In genomic region chr3:104960026-104961000, GRCm38 (mm10) we compare ENCODE assay signal across 10 mouse cellular contexts. TPM values are rescaled to one million over a fixed set of nuclear protein-coding genes. Genes with fewer than 3 reads are reported as not detected.
DNase-seq lines count a peak whose midpoint lies in the region; ATAC-seq and TF ChIP-seq lines count a peak whose summit lies in the region.
"Had no signal": no experiment of that assay in that cellular context is flagged by ENCODE, and none has a peak within 500 bp of the region (broad histone marks: within the 10 kb centered on the region; RNA-seq: fewer than 3 reads in every experiment).

No protein-coding gene starts in this region.

- no peak for TF ChIP-seq CTCF in layer of hippocampus, adult 2 months (conservative IDR thresholded peaks at IDR 0.05)

- peaks cover 37% of the 10 kb centered on the region for H3K4me1 ChIP-seq in kidney, embryonic 15.5 days
- peaks cover 33% of the 10 kb centered on the region for H3K4me1 ChIP-seq in embryonic facial prominence, embryonic 14.5 days (ENCODE audit: control insufficient read depth, insufficient read depth, low read length)
- H3K4me1 ChIP-seq in intestine, embryonic 14.5 days (replicated peaks; ENCODE audit: control insufficient read depth, insufficient read depth, low read length): peaks cover 19% of the 10 kb centered on the region
- H3K4me1 ChIP-seq in midbrain, embryonic 15.5 days: peaks cover 32% of the 10 kb centered on the region

- WGBS in kidney, embryonic 15.5 days: 14% methylated on average over 19 of the region's 19 CpGs
- WGBS in embryonic facial prominence, embryonic 14.5 days: 11% methylated on average over 19 of the region's 19 CpGs
- WGBS in intestine, embryonic 14.5 days: 19% methylated on average over 19 of the region's 19 CpGs
- 5% methylated on average over 19 of the region's 19 CpGs for WGBS in midbrain, embryonic 15.5 days

- ATAC-seq in kidney, embryonic 15.5 days (replicated peaks; ENCODE audit: low FRiP score): no peak
- no peak for ATAC-seq in embryonic facial prominence, embryonic 14.5 days (ENCODE audit: low read depth)
- ATAC-seq in intestine, embryonic 14.5 days (replicated peaks; ENCODE audit: low FRiP score, low TSS enrichment, low read depth): no peak
- ATAC-seq in midbrain, embryonic 15.5 days (replicated peaks): no peak
- ATAC-seq: inflammation-experienced regulatory T-cells, adult 6 months had no signal

- peak overlapping the region; percentile 51; the same call in 1 of the 2 replicates for H3K4me3 ChIP-seq in kidney, embryonic 15.5 days (replicated peaks)
- H3K4me3 ChIP-seq in embryonic facial prominence, embryonic 14.5 days (ENCODE audit: low read depth, low read length): peak overlapping the region; percentile 58
- H3K4me3 ChIP-seq in intestine, embryonic 14.5 days (ENCODE audit: low read depth, low read length): peak overlapping the region; percentile 51
- peak overlapping the region; percentile 53; the same call in 1 of the 2 replicates for H3K4me3 ChIP-seq in midbrain, embryonic 15.5 days
- no peak overlapping the region for H3K4me3 ChIP-seq in layer of hippocampus, adult 2 months

- no peak overlapping the region for H3K4me2 ChIP-seq in kidney, embryonic 15.5 days
- peak overlapping the region; percentile 79 for H3K4me2 ChIP-seq in embryonic facial prominence, embryonic 14.5 days (ENCODE audit: low read depth, low read length)
- peak overlapping the region; percentile 74 for H3K4me2 ChIP-seq in intestine, embryonic 14.5 days (ENCODE audit: low read length)
- H3K4me2 ChIP-seq in midbrain, embryonic 15.5 days: peak overlapping the region; percentile 75; the same call in 1 of the 2 replicates

- H3K9me3 ChIP-seq in kidney, embryonic 15.5 days (replicated peaks): no peaks in the 10 kb centered on the region
- no peaks in the 10 kb centered on the region for H3K9me3 ChIP-seq in embryonic facial prominence, embryonic 14.5 days (ENCODE audit: control insufficient read depth, low read length)
- H3K9me3 ChIP-seq in intestine, embryonic 14.5 days (ENCODE audit: control insufficient read depth, low read length): no peaks in the 10 kb centered on the region
- H3K9me3 ChIP-seq in midbrain, embryonic 15.5 days: no peaks in the 10 kb centered on the region

- DNase-seq in kidney, postnatal 36 days: no peak
- DNase-seq in embryonic facial prominence, embryonic 14.5 days (ENCODE audit: low spot score): no peak
- DNase-seq in intestine, embryonic 14.5 days (ENCODE audit: low spot score): no peak
- DNase-seq in embryo, embryonic 9.5 days (ENCODE audit: extremely low spot score): no peak
- DNase-seq in layer of hippocampus, adult 2 months (ENCODE audit: low spot score in 2 of 2): no peak
- no peak for DNase-seq in urinary bladder, adult 2 months (ENCODE audit: low spot score)
- DNase-seq: cerebellum, adult 9-10 months had no signal

- H3K36me3 ChIP-seq in kidney, embryonic 15.5 days: peaks cover under 1% of the 10 kb centered on the region; the same call in 1 of the 2 replicates
- no peaks in the 10 kb centered on the region for H3K36me3 ChIP-seq in embryonic facial prominence, embryonic 14.5 days (ENCODE audit: control insufficient read depth, insufficient read depth, low read length)
- no peaks in the 10 kb centered on the region for H3K36me3 ChIP-seq in intestine, embryonic 14.5 days (ENCODE audit: control insufficient read depth, insufficient read depth, low read length)
- no peaks in the 10 kb centered on the region for H3K36me3 ChIP-seq in midbrain, embryonic 15.5 days (replicated peaks)

- H3K27me3 ChIP-seq in kidney, embryonic 15.5 days: peaks cover 79% of the 10 kb centered on the region
- peaks cover 44% of the 10 kb centered on the region for H3K27me3 ChIP-seq in embryonic facial prominence, embryonic 14.5 days (replicated peaks; ENCODE audit: control insufficient read depth, insufficient read depth, low read length)
- H3K27me3 ChIP-seq in intestine, embryonic 14.5 days (replicated peaks; ENCODE audit: control insufficient read depth, insufficient read depth, low read length): peaks cover 37% of the 10 kb centered on the region
- H3K27me3 ChIP-seq in midbrain, embryonic 15.5 days (replicated peaks): peaks cover 63% of the 10 kb centered on the region

- H3K27ac ChIP-seq in kidney, embryonic 15.5 days: no peak overlapping the region
- H3K27ac ChIP-seq in embryonic facial prominence, embryonic 14.5 days (replicated peaks; ENCODE audit: low read depth, low read length): no peak overlapping the region
- H3K27ac ChIP-seq in intestine, embryonic 14.5 days (ENCODE audit: low read depth): no peak overlapping the region
- H3K27ac ChIP-seq in midbrain, embryonic 15.5 days: no peak overlapping the region
- H3K27ac ChIP-seq in layer of hippocampus, adult 2 months: no peak overlapping the region

- H3K9ac ChIP-seq in kidney, embryonic 15.5 days: no peak overlapping the region
- 0 out of 2 replicates have a peak overlapping the region, but pooled peaks have one; percentile 60 for H3K9ac ChIP-seq in embryonic facial prominence, embryonic 14.5 days (ENCODE audit: low read depth, low read length)
- H3K9ac ChIP-seq in intestine, embryonic 14.5 days (ENCODE audit: low read length): 0 out of 2 replicates have a peak overlapping the region, but pooled peaks have one; percentile 10
- H3K9ac ChIP-seq in midbrain, embryonic 15.5 days: no peak overlapping the region

RNA-seq across cellular contexts. Expression of gene Wnt2b, which starts 1.4 kb away (rescaled TPM):
- 0.36 and 1.1 TPM in 2 replicates for polyA plus RNA-seq in kidney, embryonic 15.5 days (2015; fragmentation: Nextera tagmentation; extraction: Ambion mirVana)
- 1.3 and 1.4 TPM in 2 replicates for polyA plus RNA-seq in embryonic facial prominence, embryonic 14.5 days (2014; fragmentation: Nextera tagmentation; extraction: Ambion mirVana)
- 1.9 and 2.8 TPM in 2 replicates for polyA plus RNA-seq in intestine, embryonic 14.5 days (2014; fragmentation: Nextera tagmentation; extraction: Ambion mirVana)
- 0.86 and 1.2 TPM in 2 replicates for polyA plus RNA-seq in midbrain, embryonic 15.5 days (2015; fragmentation: Nextera tagmentation; extraction: Ambion mirVana)
- total RNA-seq in layer of hippocampus, adult 2 months (2021): under 1 TPM; 0.41 to 0.47 TPM
- 14.3 and 19.6 TPM in 2 replicates for polyA plus RNA-seq in urinary bladder, adult 2 months (2012; rRNA removed)

Comparison
In these comparisons a context has a peak if more than half of its experiments do, and no peak if none do; other contexts are left out.
1. H3K9ac ChIP-seq: peak in embryonic facial prominence, embryonic 14.5 days (single experiment) and intestine, embryonic 14.5 days (single experiment); none in kidney, embryonic 15.5 days (single experiment) and midbrain, embryonic 15.5 days (single experiment).